Mouse (Mus musculus) embryo, embryonic 10.5 days (tissue): Measurements from ENCODE around the gene Fam163b.

Source experiments
- DNase-seq: peaks from one replicate; pipeline ENCODE4 v3.0.0-alpha.2; 2015; ENCODE audit warnings: low spot score

The Fam163b gene

GRCm38 (mm10) chr2:27135935-27136334 lies 6.4 kb downstream of the Fam163b start:
- DNase-seq, result no peak

GRCm38 (mm10) chr2:27128990-27129389 lies 13.3 kb downstream of the Fam163b start:
- DNase-seq, result no peak

- DNase-seq, result no peak
These were observed 15.8 kb downstream of the Fam163b start for GRCm38 (mm10) chr2:27126496-27126895.

- DNase-seq, result peak; percentile 58
These were observed 16.3 kb downstream of the Fam163b start for GRCm38 (mm10) chr2:27125979-27126378.

- DNase-seq, result no peak
These were observed 19.2 kb downstream of the Fam163b start for GRCm38 (mm10) chr2:27123121-27123520.

- peak; percentile 46 for DNase-seq
These were observed 19.7 kb downstream of the Fam163b start for GRCm38 (mm10) chr2:27122578-27122977.

- DNase-seq, result peak; percentile 61
These were observed 20.5 kb downstream of the Fam163b start for GRCm38 (mm10) chr2:27121626-27122355.

GRCm38 (mm10) chr2:27120241-27120641 lies 22.1 kb downstream of the Fam163b start:
- DNase-seq, result no peak

GRCm38 (mm10) chr2:27119766-27120165 lies 22.5 kb downstream of the Fam163b start:
- DNase-seq, result no peak

- DNase-seq, result no peak
These were observed 23.8 kb downstream of the Fam163b start for GRCm38 (mm10) chr2:27118452-27118851.

- no peak for DNase-seq
These were observed 28.1 kb downstream of the Fam163b start for GRCm38 (mm10) chr2:27114169-27114568.

GRCm38 (mm10) chr2:27112585-27112984 lies 29.7 kb downstream of the Fam163b start:
- no peak for DNase-seq

GRCm38 (mm10) chr2:27109052-27109451 lies 33.2 kb downstream of the Fam163b start:
- DNase-seq, result no peak

GRCm38 (mm10) chr2:27108144-27108543 lies 34.1 kb downstream of the Fam163b start:
- DNase-seq, result no peak

- DNase-seq, result peak; percentile 59
These were observed 35.5 kb downstream of the Fam163b start for GRCm38 (mm10) chr2:27106816-27107215.

- no peak for DNase-seq
These were observed 38.7 kb downstream of the Fam163b start for GRCm38 (mm10) chr2:27103554-27103953.

GRCm38 (mm10) chr2:27097776-27098175 lies 44.5 kb downstream of the Fam163b start:
- no peak for DNase-seq

- DNase-seq, result no peak
These were observed 45.0 kb downstream of the Fam163b start for GRCm38 (mm10) chr2:27097241-27097656.

GRCm38 (mm10) chr2:27096341-27096981 lies 45.8 kb downstream of the Fam163b start:
- DNase-seq, result no peak

GRCm38 (mm10) chr2:27095178-27095577 lies 47.1 kb downstream of the Fam163b start:
- no peak for DNase-seq

- DNase-seq, result no peak
These were observed 53.1 kb downstream of the Fam163b start for GRCm38 (mm10) chr2:27089238-27089637.

GRCm38 (mm10) chr2:27088700-27089099 lies 53.6 kb downstream of the Fam163b start:
- no peak for DNase-seq

- no peak for DNase-seq
These were observed 54.1 kb downstream of the Fam163b start for GRCm38 (mm10) chr2:27088071-27088644.
